Mouse (Mus musculus) CD8-positive naive resting alpha-beta T cell, adult 57 days (primary cell): ENCODE data around the gene Nfkb2. TPM values are rescaled to one million over a fixed set of nuclear protein-coding genes. Genes with fewer than 3 reads are reported as not detected.

ENCODE experiments used
- total RNA-seq: library from RNA; stranded (reverse); gene quantifications from one replicate; pipeline ENCODE4 v1.2.4, GENCODE M21; 2023

Nfkb2 gene
- total RNA-seq: 63.7 TPM

DNA sequence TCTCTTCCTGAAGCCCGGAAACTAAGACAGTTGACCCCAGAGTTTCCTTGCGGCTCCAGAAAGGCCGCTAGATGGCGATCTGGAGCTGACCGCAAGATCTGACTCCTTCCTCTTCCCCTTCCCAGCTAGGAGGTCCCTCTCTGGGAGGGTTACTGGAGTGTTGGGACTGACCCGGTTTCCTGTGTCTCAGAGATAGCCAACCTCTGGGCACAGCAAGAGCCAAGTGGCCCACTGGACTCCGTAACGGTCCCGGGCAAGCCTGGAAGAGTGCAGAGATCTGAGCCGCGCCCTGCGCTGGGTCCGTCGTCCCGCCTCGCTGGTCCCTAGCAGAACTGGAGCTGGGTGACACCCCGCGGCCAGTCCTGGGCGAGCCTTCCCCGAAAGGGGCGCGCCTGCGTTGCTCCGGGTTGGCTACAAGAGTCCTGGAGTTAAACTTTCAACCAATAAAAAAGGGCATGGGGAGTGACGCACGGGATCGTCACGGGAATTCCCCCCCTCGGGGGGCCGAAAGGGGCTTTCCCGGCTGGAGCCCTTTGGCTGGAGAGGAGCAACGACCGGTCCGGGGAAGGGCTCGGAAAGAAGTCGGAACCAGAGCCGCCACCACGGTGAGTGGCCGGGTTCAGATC is at the start of gene Nfkb2:
Nfkb2 (plus strand) TSS at position 105 of the 626 bp plus-strand sequence.

DNA sequence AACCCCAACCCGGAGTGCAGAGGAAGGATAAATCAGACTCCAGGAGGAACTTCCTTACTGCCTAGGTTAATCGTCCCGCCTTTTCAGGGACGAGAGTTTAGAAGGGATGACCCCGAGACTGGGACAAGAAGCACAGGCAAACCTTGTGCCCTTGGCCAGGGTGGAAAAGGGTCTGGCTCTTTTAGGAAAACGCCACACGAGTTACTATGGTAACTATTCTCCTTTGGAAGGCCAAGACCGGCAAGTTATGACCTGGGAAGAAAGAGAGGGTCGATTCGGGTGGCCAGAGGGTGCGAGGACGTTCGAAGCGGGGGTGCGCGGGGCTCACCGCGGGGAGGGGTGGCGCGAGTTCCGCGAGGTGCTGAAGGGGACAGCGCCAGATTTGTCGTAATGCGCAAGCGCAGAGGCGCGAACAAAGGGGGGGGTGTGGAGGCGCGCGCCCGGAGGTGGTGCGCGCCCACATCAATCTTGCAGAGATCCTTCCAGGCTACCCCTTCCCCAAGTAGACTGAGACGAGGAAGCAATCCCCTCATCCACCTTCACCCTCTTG is 22.7 kb downstream of the Nfkb2 start, which contains the start of gene Psd:
Psd (minus strand) TSS at position 401 of the 550 bp plus-strand sequence.

GRCm38 (mm10) chr19:46328081-46329030 is 24.2 kb downstream of the Nfkb2 start, which contains the start of gene Fbxl15:
TSS of gene Fbxl15 (plus strand) at chr19:46328184.

GRCm38 (mm10) chr19:46338331-46338936 is 34.3 kb downstream of the Nfkb2 start, which contains the start of gene Cuedc2:
TSS of gene Cuedc2 (minus strand) at chr19:46338702.

DNA sequence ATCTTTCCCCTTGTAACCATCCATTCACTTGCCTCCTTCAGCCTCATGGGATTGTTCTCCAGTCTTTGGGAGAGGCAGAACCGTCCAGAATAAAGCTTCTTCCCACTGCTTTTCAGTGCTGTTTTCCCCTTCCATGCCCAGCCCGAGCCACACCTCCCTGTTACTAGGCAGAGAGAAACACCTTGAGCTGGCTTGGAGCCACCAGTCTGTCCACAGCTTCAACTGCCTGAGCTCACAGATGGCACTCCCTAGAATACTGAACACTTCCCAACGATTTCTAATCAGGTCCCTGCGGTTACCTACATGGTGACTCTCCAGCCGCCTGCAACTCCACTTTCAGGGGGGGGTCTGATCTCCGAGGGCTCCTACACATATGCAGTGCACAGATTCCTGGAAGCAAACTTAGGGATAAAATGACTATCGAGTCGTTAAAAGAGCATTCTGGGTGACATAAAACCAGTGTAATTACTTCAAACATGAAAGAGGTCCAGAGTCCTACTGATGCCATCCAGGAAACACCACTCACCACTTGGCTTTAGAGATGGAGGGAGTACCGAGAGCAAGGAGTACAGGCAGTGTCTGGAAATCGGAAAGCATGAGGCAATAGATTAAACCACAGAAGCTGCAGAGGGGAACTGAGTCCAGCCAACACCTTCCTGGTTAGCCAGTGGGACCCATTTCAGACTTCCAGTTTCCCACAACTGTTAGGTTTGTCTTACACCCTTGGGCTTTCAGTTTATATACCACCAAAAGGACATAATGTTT is 46.2 kb downstream of the Nfkb2 start, which contains the start of gene 2310034G01Rik:
2310034G01Rik (minus strand) TSS at position 135 of the 765 bp plus-strand sequence.

Other genes starting within 250 kb of the Nfkb2 start
- gene Nolc1, start 228.5 kb upstream of the Nfkb2 start, total RNA-seq: 75.6 TPM
- gene Elovl3, start 172.4 kb upstream of the Nfkb2 start, total RNA-seq: not detected
- not detected for gene Pitx3, start 156.0 kb upstream of the Nfkb2 start, total RNA-seq
- gene Gbf1, start 151.8 kb upstream of the Nfkb2 start, total RNA-seq: 103 TPM
- gene Psd, start 22.8 kb downstream of the Nfkb2 start, total RNA-seq: 1.8 TPM
- 3.6 TPM for gene Fbxl15, start 23.9 kb downstream of the Nfkb2 start, total RNA-seq
- gene Cuedc2, start 34.4 kb downstream of the Nfkb2 start, total RNA-seq: 38.3 TPM
- gene Mfsd13a, start 36.8 kb downstream of the Nfkb2 start, total RNA-seq: 1.9 TPM
- gene 2310034G01Rik, start 46.0 kb downstream of the Nfkb2 start, total RNA-seq: not detected
- gene Actr1a, start 91.4 kb downstream of the Nfkb2 start, total RNA-seq: 88.7 TPM
- gene Sufu, start 92.6 kb downstream of the Nfkb2 start, total RNA-seq: 35.1 TPM
- 54.3 TPM for gene Trim8, start 197.4 kb downstream of the Nfkb2 start, total RNA-seq